Mouse (Mus musculus): ENCODE results near the gene Pigq.

DNA sequence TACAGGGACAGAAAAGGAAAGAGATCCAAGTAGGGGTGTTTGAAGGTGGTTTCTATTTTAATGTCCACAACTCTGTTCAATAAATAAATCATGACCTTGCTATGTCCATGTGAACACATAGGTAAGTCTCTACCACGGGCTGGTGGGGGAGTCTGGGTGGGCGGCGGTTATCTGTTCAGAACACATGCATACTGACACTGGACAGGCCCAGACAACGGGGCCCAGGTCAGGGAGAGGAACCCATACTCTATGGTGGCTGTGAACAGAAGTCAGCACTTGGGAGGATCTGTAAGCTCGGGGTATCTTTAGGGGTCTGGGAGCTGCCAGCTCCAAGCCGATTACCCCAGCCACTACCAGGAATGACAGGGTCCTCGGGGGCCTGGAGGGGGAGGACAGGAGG is 1.6 kb upstream of the Pigq start:
- no peak for TF ChIP-seq MYOG (IDR thresholded peaks at IDR 0.05; ENCODE audit: control insufficient read depth in 1 of 3, insufficient read depth in 1 of 3, insufficient read length in 2 of 3, low read depth in 2 of 3)
- TF ChIP-seq CEBPB (IDR thresholded peaks at IDR 0.05; ENCODE audit: insufficient read depth, poor library complexity, severe bottlenecking): no peak
- TF ChIP-seq USF1 (IDR thresholded peaks at IDR 0.05; ENCODE audit: low read depth): no peak
- TF ChIP-seq MAX (IDR thresholded peaks at IDR 0.05; ENCODE audit: low read depth): no peak
- TF ChIP-seq POLR2A (IDR thresholded peaks at IDR 0.05; ENCODE audit: insufficient read length, low read depth): no peak
- TF ChIP-seq TCF12 (IDR thresholded peaks at IDR 0.05; ENCODE audit: insufficient read depth, poor library complexity, severe bottlenecking): no peak
- no peak for TF ChIP-seq E2F4 (IDR thresholded peaks at IDR 0.05; ENCODE audit: insufficient read depth)
- no peak for TF ChIP-seq POLR2AphosphoS2 (IDR thresholded peaks at IDR 0.05; ENCODE audit: insufficient read length, low read depth)

Measured in myocyte (in vitro differentiated cells).